Mouse (Mus musculus) myocyte (in vitro differentiated cells): ENCODE data around the gene Ppil6. TPM values are rescaled to one million over a fixed set of nuclear protein-coding genes. Genes with fewer than 3 reads are reported as not detected.

Experiments used
- H3K27me3 ChIP-seq: one replicate; pipeline ENCODE4 v1.6.1; 2011; ENCODE audit not compliant: control insufficient read depth, insufficient read depth, insufficient read length
- H3K36me3 ChIP-seq: one replicate; pipeline ENCODE4 v1.6.1; 2011; ENCODE audit not compliant: control insufficient read depth, insufficient read depth
- H3K4me2 ChIP-seq: one replicate; pipeline ENCODE4 v1.6.1; 2011; ENCODE audit warnings: low read depth, control low read depth
- H3K4me3 ChIP-seq: one replicate; pipeline ENCODE4 v1.5.1; 2011; ENCODE audit warnings: mild to moderate bottlenecking, control low read depth, moderate library complexity
- H3K79me2 ChIP-seq: one replicate; pipeline ENCODE4 v1.6.1; 2011; ENCODE audit not compliant: control insufficient read depth, insufficient read depth
- H3ac ChIP-seq: one replicate; pipeline ENCODE4 v1.6.1; 2011; ENCODE audit not compliant: control insufficient read depth, insufficient read length
- CEBPB ChIP-seq: IDR thresholded peaks from 2 replicates; pipeline ENCODE4 v1.6.1; 2011; ENCODE audit warnings: mild to moderate bottlenecking, moderate library complexity; ENCODE audit not compliant: poor library complexity, insufficient read depth, severe bottlenecking
- E2F4 ChIP-seq: IDR thresholded peaks from one replicate; pipeline ENCODE4 v1.6.1; 2011; ENCODE audit warnings: mild to moderate bottlenecking, control low read depth, moderate library complexity; ENCODE audit not compliant: insufficient read depth
- MAX ChIP-seq: IDR thresholded peaks from one replicate; pipeline ENCODE4 v1.6.1; 2011; ENCODE audit warnings: low read depth, mild to moderate bottlenecking, control low read depth
- MYOD1 ChIP-seq, 3 experiments: IDR thresholded peaks; one replicate each; pipeline ENCODE4 v1.6.1; 2011; ENCODE audit warnings: control low read depth in 2 of 3, low read depth in 2 of 3, mild to moderate bottlenecking in 2 of 3, moderate library complexity in 1 of 3; ENCODE audit not compliant: insufficient read length in 2 of 3, control insufficient read depth in 1 of 3
- MYOG ChIP-seq, 3 experiments: IDR thresholded peaks; one replicate each; pipeline ENCODE4 v1.6.1; 2011; ENCODE audit warnings: control low read depth in 2 of 3, low read depth in 2 of 3, mild to moderate bottlenecking in 2 of 3; ENCODE audit not compliant: insufficient read length in 2 of 3, control insufficient read depth in 1 of 3, insufficient read depth in 1 of 3
- POLR2A ChIP-seq: IDR thresholded peaks from one replicate; pipeline ENCODE4 v1.6.1; 2011; ENCODE audit warnings: low read depth, mild to moderate bottlenecking, control low read depth, moderate library complexity; ENCODE audit not compliant: insufficient read length
- POLR2AphosphoS2 ChIP-seq: IDR thresholded peaks from one replicate; pipeline ENCODE4 v1.6.1; 2011; ENCODE audit warnings: low read depth, control low read depth; ENCODE audit not compliant: insufficient read length
- REST ChIP-seq: IDR thresholded peaks from one replicate; pipeline ENCODE4 v1.6.1; 2011; ENCODE audit warnings: mild to moderate bottlenecking, control low read depth, moderate library complexity; ENCODE audit not compliant: insufficient read depth, insufficient read length
- SRF ChIP-seq: IDR thresholded peaks from one replicate; pipeline ENCODE4 v1.6.1; 2011; ENCODE audit warnings: low read depth; ENCODE audit not compliant: control insufficient read depth, insufficient read length
- TCF12 ChIP-seq: IDR thresholded peaks from one replicate; pipeline ENCODE4 v1.6.1; 2011; ENCODE audit warnings: mild to moderate bottlenecking, control low read depth; ENCODE audit not compliant: poor library complexity, insufficient read depth, severe bottlenecking
- TCF3 ChIP-seq: IDR thresholded peaks from one replicate; pipeline ENCODE4 v1.6.1; 2011; ENCODE audit warnings: low read depth, control low read depth; ENCODE audit not compliant: insufficient read length
- USF1 ChIP-seq: IDR thresholded peaks from one replicate; pipeline ENCODE4 v1.6.1; 2011; ENCODE audit warnings: low read depth, mild to moderate bottlenecking, control low read depth, moderate library complexity
- polyA plus RNA-seq: library from polyadenylated mRNA; unstranded; fragments of >200 nt; fragmentation: generic; extraction: Trizol; gene quantifications from one replicate; pipeline ENCODE4 v1.2.1, GENCODE M21; 2012; ENCODE audit warnings: missing spikeins

Gene Ppil6
- 0.64 TPM for polyA plus RNA-seq

- no peaks in the 10 kb centered on the region for H3K27me3 ChIP-seq
- peak within 1 kb of the TSS; percentile 44 for H3ac ChIP-seq
Measured at GRCm38 (mm10) chr10:41489708-41490517, at the start of gene Ppil6, which contains the start of gene Smpd2. TSS of gene Ppil6 (plus strand) at chr10:41490439. TSS of gene Smpd2 (minus strand) at chr10:41490369.

GRCm38 (mm10) chr10:41448216-41448615, 42.0 kb upstream of the Ppil6 start:
- H3K27me3 ChIP-seq, result peaks cover 12% of the 10 kb centered on the region
- no peaks in the 10 kb centered on the region for H3K36me3 ChIP-seq
- H3K4me2 ChIP-seq, result no peak overlapping the region
- no peak overlapping the region for H3ac ChIP-seq
- TF ChIP-seq CEBPB, result no peak
- no peak for TF ChIP-seq USF1
- no peak for TF ChIP-seq TCF3
- no peak for TF ChIP-seq POLR2AphosphoS2
- TF ChIP-seq POLR2A, result no peak
- TF ChIP-seq E2F4, result no peak
- no peak for TF ChIP-seq REST
- TF ChIP-seq TCF12, result no peak
- TF ChIP-seq MYOD1 (IDR thresholded peaks at IDR 0.05; ENCODE audit: control insufficient read depth in 1 of 3, insufficient read length in 2 of 3, low read depth in 2 of 3), result no peak
- no peak for TF ChIP-seq SRF
- H3K4me3 ChIP-seq, result no peak overlapping the region
- peaks cover 23% of the 10 kb centered on the region for H3K79me2 ChIP-seq

More at GRCm38 (mm10) chr10:41489708-41490517, at the start of gene Ppil6, which contains the start of gene Smpd2:
- peak within 1 kb of the TSS; percentile 48 for H3K4me3 ChIP-seq
- peaks cover 8% of the 10 kb centered on the region for H3K36me3 ChIP-seq
- no peak for TF ChIP-seq TCF12
- peak; percentile 71 for TF ChIP-seq POLR2A
- TF ChIP-seq TCF3, result no peak
- TF ChIP-seq REST, result no peak
- peak; percentile 63 for TF ChIP-seq POLR2AphosphoS2
- peak within 1 kb of the TSS; percentile 99 for H3K4me2 ChIP-seq
- H3K79me2 ChIP-seq, result no peaks in the 10 kb centered on the region

DNA sequence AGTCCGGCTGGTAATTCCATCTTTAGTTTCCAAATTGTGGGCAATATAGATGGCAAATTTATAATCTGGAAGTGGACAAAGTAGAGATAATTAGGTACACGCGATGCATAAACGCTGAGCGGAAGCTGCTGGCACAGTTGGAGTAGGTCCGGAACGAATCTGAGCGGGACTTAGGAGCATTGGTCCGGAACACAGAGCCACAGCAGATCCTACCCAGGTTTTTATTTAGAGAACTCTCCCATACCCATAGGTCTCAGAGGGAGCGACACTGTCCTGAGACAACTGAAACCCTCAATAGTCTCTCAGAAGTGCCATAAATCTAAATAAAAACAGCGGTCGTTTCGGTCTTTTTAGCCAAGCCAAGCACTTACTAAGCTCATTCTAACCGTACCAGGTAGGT, 40.6 kb upstream of the Ppil6 start:
- TF ChIP-seq MYOG (IDR thresholded peaks at IDR 0.05; ENCODE audit: control insufficient read depth in 1 of 3, insufficient read depth in 1 of 3, insufficient read length in 2 of 3, low read depth in 2 of 3) (no peak), REST (no peak), POLR2A (no peak), SRF (no peak), TCF12 (no peak), CEBPB (no peak), MAX (no peak), MYOD1 (IDR thresholded peaks at IDR 0.05; ENCODE audit: control insufficient read depth in 1 of 3, insufficient read length in 2 of 3, low read depth in 2 of 3) (no peak), E2F4 (no peak), TCF3 (no peak), POLR2AphosphoS2 (no peak), USF1 (no peak)
- H3K4me2 ChIP-seq, result peak overlapping the region; percentile 100
- peak overlapping the region; percentile 78 for H3K4me3 ChIP-seq
- peak overlapping the region; percentile 38 for H3ac ChIP-seq
- H3K27me3 ChIP-seq, result peaks cover 12% of the 10 kb centered on the region
- no peaks in the 10 kb centered on the region for H3K36me3 ChIP-seq
- peaks cover 23% of the 10 kb centered on the region for H3K79me2 ChIP-seq

DNA sequence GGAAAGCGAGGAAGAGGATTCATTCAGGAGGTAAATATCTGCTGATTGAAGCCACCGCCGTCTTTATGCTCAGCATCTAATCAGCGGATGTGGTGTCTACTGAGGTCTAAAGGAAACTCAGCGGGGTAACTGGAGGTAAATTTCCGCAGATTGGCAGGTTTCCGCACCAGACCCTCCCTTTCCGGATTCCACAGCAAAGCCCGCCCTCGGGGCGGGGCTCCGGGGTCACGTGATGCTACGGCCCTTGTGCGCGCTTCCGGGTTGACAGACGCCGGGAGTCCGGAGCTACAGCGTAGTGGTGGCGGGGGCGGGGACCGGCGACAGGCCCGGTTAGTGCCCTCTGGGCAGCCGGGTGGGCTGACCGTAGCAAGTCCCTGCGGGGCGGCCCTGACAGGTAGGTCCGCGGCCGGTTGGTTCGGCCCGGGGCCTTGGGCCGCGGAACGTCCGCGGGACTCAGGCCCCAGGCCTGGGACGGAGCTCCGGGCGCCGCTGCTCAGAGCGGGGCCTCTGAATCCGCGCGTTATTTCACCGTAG, 40.0 kb upstream of the Ppil6 start, which contains the start of gene Zbtb24:
Gene Zbtb24, plus strand, starts transcription at position 247 of the 534 bp plus-strand sequence.
- TF ChIP-seq CEBPB, result no peak
- no peak for TF ChIP-seq E2F4
- TF ChIP-seq REST, result no peak
- TF ChIP-seq TCF3, result no peak
- TF ChIP-seq USF1, result peak; percentile 98
- no peak for TF ChIP-seq TCF12
- no peak for TF ChIP-seq MYOG (IDR thresholded peaks at IDR 0.05; ENCODE audit: control insufficient read depth in 1 of 3, insufficient read depth in 1 of 3, insufficient read length in 2 of 3, low read depth in 2 of 3)
- TF ChIP-seq POLR2A, result peak; percentile 76
- TF ChIP-seq SRF, result peak; percentile 32
- peaks cover 23% of the 10 kb centered on the region for H3K79me2 ChIP-seq
- H3K4me2 ChIP-seq, result peak within 1 kb of the TSS; percentile 100
- peak within 1 kb of the TSS; percentile 78 for H3K4me3 ChIP-seq
- peaks cover 12% of the 10 kb centered on the region for H3K27me3 ChIP-seq
- H3K36me3 ChIP-seq, result no peaks in the 10 kb centered on the region
- H3ac ChIP-seq, result peak within 1 kb of the TSS; percentile 38
